Mouse (Mus musculus): ENCODE measurements around the gene Tenm4.

Tenm4 gene

GRCm38 (mm10) chr7:96879593-96879992 lies 708.5 kb downstream of the Tenm4 start:
- DNase-seq = no peak

GRCm38 (mm10) chr7:96880221-96880944 lies 709.3 kb downstream of the Tenm4 start:
- no peak for DNase-seq

- DNase-seq = no peak
These were observed 712.3 kb downstream of the Tenm4 start for GRCm38 (mm10) chr7:96883297-96883696.

GRCm38 (mm10) chr7:96887088-96887654 lies 716.1 kb downstream of the Tenm4 start:
- DNase-seq = no peak

GRCm38 (mm10) chr7:96889061-96890034 lies 718.3 kb downstream of the Tenm4 start:
- DNase-seq = peak; percentile 40

GRCm38 (mm10) chr7:96890035-96890621 lies 719.1 kb downstream of the Tenm4 start:
- DNase-seq = no peak

- DNase-seq = no peak
These were observed 719.9 kb downstream of the Tenm4 start for GRCm38 (mm10) chr7:96890987-96891386.

GRCm38 (mm10) chr7:96899036-96899569 lies 728.1 kb downstream of the Tenm4 start:
- DNase-seq = peak; percentile 21

- DNase-seq = no peak
These were observed 731.1 kb downstream of the Tenm4 start for GRCm38 (mm10) chr7:96902183-96902582.

- DNase-seq = no peak
These were observed 732.3 kb downstream of the Tenm4 start for GRCm38 (mm10) chr7:96903088-96903985.

GRCm38 (mm10) chr7:96904442-96904841 lies 733.4 kb downstream of the Tenm4 start:
- no peak for DNase-seq

- DNase-seq = no peak
These were observed 733.9 kb downstream of the Tenm4 start for GRCm38 (mm10) chr7:96904936-96905335.

- DNase-seq = no peak
These were observed 734.4 kb downstream of the Tenm4 start for GRCm38 (mm10) chr7:96905422-96905821.

GRCm38 (mm10) chr7:96906216-96906615 lies 735.2 kb downstream of the Tenm4 start:
- DNase-seq = no peak

- DNase-seq = no peak
These were observed 737.1 kb downstream of the Tenm4 start for GRCm38 (mm10) chr7:96907971-96908680.

- peak; percentile 55 for DNase-seq
These were observed 738.8 kb downstream of the Tenm4 start for GRCm38 (mm10) chr7:96909856-96910255.

GRCm38 (mm10) chr7:96910310-96910960 lies 739.4 kb downstream of the Tenm4 start:
- DNase-seq = no peak

- peak; percentile 92 for DNase-seq
These were observed 743.0 kb downstream of the Tenm4 start for GRCm38 (mm10) chr7:96914031-96914430.

GRCm38 (mm10) chr7:96915452-96916105 lies 744.5 kb downstream of the Tenm4 start:
- DNase-seq = peak; percentile 64

Data from kidney, postnatal 10 days (tissue).